Mouse (Mus musculus) liver, embryonic 14.5 days (tissue): ENCODE data around the gene Add1.

Experiments
- CTCF ChIP-seq: IDR thresholded peaks from 2 replicates; pipeline ENCODE4 v1.5.1; 2016; ENCODE audit warnings: antibody characterized with exemption, low read depth, control low read depth
- EP300 ChIP-seq: IDR thresholded peaks from 2 replicates; pipeline ENCODE4 v1.6.1; 2016; ENCODE audit warnings: antibody characterized with exemption, low read depth

DNA sequence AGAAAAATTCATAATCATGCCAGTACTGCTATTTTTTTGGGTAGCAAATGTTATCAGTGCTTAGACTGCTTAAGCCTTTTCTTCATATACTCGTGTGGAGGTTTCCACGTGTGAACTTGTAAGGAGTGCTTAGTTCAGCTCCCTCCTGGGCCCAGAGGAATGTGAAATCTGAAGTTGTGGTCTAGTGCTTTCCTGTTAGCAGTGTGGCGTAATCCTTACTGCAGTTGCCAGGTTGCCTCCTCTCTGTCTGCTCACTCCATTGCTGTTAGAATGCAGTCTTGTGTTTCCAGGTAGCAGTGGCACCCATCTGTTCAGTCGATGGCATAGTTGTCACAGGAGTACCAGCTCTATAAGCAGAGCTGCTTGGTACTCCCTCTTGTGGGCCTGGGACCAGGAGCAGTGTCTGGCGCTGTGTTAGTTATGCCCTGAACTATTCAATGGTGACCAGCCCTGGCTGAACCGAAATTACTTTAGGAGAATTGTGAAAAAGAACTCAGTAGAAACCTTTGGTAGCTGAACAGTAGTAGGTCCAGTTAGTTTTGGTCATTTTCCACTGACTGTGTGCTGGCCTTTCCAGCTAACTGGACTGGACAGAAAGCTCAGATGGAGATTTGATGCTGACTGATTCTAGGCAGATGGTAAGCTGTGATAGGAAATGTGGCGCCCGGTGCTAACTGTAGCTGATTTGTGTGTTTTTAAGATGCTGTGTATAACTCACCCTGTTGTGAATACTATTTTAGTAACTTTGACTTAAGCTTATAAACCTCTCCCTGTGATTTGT, 33.8 kb downstream of the Add1 start:
- TF ChIP-seq CTCF (peak; percentile 22; the same call in 1 of the 2 replicates), EP300 (no peak)
